ENCODE assay signal across 8 mouse cellular contexts in the genomic region with DNA sequence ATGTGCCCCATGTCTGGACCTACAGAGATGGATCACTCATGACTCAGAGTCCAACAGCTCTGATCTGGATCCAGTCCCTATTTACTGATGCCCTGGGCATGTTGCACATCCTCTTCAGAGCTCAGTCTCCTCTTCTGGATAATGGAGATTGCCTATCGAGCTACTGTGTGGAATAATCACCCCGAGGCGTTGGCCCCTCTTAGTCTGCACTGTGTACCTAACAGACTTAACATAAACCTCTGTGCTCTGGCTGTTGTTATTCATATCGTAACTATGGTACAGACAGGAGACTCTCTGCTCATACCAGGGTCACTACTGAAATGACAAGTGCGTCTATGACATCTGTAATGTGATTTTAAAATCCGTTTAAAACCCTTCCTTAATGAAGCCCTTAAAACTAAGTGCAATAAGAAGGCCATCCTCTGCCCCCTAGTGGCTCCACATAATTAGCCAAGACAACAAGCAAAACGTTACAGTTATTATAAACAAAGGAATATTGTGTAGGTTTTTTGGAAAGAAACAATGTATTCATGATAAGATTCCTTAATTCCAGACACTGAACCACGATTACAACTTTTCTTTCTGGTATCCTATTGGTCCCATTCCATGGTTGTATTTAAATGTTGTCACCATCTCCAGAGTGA. TPM values are rescaled to one million over a fixed set of nuclear protein-coding genes. Genes with fewer than 3 reads are reported as not detected.
A peak's percentile ranks its signal among the peaks of the same experiment; 100 is the strongest.
DNase-seq lines count a peak whose midpoint lies in the region; ATAC-seq and TF ChIP-seq lines count a peak whose summit lies in the region.
"Had no signal": no experiment of that assay in that cellular context is flagged by ENCODE, and none has a peak within 500 bp of the region (broad histone marks: within the 10 kb centered on the region; RNA-seq: fewer than 3 reads in every experiment).

No protein-coding gene starts in this region.

- WGBS in lung, postnatal 0 days, result 31% methylated on average over 8 of the region's 8 CpGs
- 35% methylated on average over 8 of the region's 8 CpGs for WGBS in hindbrain, embryonic 11.5 days
- 31% methylated on average over 8 of the region's 8 CpGs for WGBS in limb, embryonic 14.5 days

- no peak for TF ChIP-seq POLR2A in limb, embryonic 14.5 days (IDR thresholded peaks at IDR 0.05; ENCODE audit: borderline replicate concordance, extremely low read depth, insufficient read depth, insufficient read length)

- peak; percentile 83 for TF ChIP-seq CTCF in lung, postnatal 0 days (IDR thresholded peaks at IDR 0.05)

- no peaks in the 10 kb centered on the region for H3K36me3 ChIP-seq in lung, postnatal 0 days (ENCODE audit: insufficient read depth, low read length)
- no peaks in the 10 kb centered on the region for H3K36me3 ChIP-seq in hindbrain, embryonic 11.5 days (ENCODE audit: control insufficient read depth, insufficient read depth, low read length)
- H3K36me3 ChIP-seq in limb, embryonic 14.5 days (ENCODE audit: control insufficient read depth, insufficient read depth, low read length), result no peaks in the 10 kb centered on the region
- H3K36me3 ChIP-seq: limb, embryonic 12.5 days had no signal

- no peak for TF ChIP-seq EP300 in lung, postnatal 0 days (IDR thresholded peaks at IDR 0.05)

- no peak for ATAC-seq in lung, postnatal 0 days
- ATAC-seq in hindbrain, embryonic 11.5 days (ENCODE audit: low FRiP score), result 0 out of 2 replicates have a peak, but pooled peaks have one; percentile 22
- no peak for ATAC-seq in limb, embryonic 14.5 days (ENCODE audit: low FRiP score, low read depth)

- no peaks in the 10 kb centered on the region for H3K9me3 ChIP-seq in lung, postnatal 0 days (ENCODE audit: low read length)
- no peaks in the 10 kb centered on the region for H3K9me3 ChIP-seq in hindbrain, embryonic 11.5 days (ENCODE audit: control insufficient read depth, low read length)
- H3K9me3 ChIP-seq in limb, embryonic 14.5 days (ENCODE audit: control insufficient read depth, low read length), result no peaks in the 10 kb centered on the region
- H3K9me3 ChIP-seq: limb, embryonic 12.5 days had no signal

- H3K9ac ChIP-seq in lung, postnatal 0 days (replicated peaks; ENCODE audit: low read depth), result no peak overlapping the region
- H3K9ac ChIP-seq in hindbrain, embryonic 11.5 days (ENCODE audit: low read depth, low read length), result no peak overlapping the region
- H3K9ac ChIP-seq in limb, embryonic 14.5 days (ENCODE audit: low read depth, low read length, severe bottlenecking), result no peak overlapping the region
- H3K9ac ChIP-seq: limb, embryonic 12.5 days had no signal

- no peak overlapping the region for H3K4me2 ChIP-seq in lung, postnatal 0 days (replicated peaks; ENCODE audit: low read depth, low read length)
- no peak overlapping the region for H3K4me2 ChIP-seq in hindbrain, embryonic 11.5 days (replicated peaks; ENCODE audit: low read depth, low read length)
- H3K4me2 ChIP-seq in limb, embryonic 14.5 days (replicated peaks; ENCODE audit: low read depth, low read length, severe bottlenecking), result no peak overlapping the region
- H3K4me2 ChIP-seq: limb, embryonic 12.5 days had no signal

- H3K27ac ChIP-seq in lung, postnatal 0 days (ENCODE audit: low read length), result no peak overlapping the region
- H3K27ac ChIP-seq in hindbrain, embryonic 11.5 days (ENCODE audit: low read depth, low read length), result no peak overlapping the region
- H3K27ac ChIP-seq in limb, embryonic 14.5 days (replicated peaks; ENCODE audit: low read depth, low read length), result no peak overlapping the region
- H3K27ac ChIP-seq: limb, embryonic 12.5 days had no signal

- no peaks in the 10 kb centered on the region for H3K27me3 ChIP-seq in lung, postnatal 0 days (replicated peaks; ENCODE audit: insufficient read depth, low read length)
- no peaks in the 10 kb centered on the region for H3K27me3 ChIP-seq in hindbrain, embryonic 11.5 days (ENCODE audit: control insufficient read depth, insufficient read depth, low read length)
- H3K27me3 ChIP-seq in limb, embryonic 14.5 days (ENCODE audit: control insufficient read depth, insufficient read depth, low read length), result no peaks in the 10 kb centered on the region
- H3K27me3 ChIP-seq: limb, embryonic 12.5 days had no signal

- DNase-seq in lung, postnatal 0 days (ENCODE audit: low spot score), result peak; percentile 68
- no peak for DNase-seq in lung, adult 18-20 months
- peak; percentile 18 for DNase-seq in T-cell, adult 2 months (ENCODE audit: low spot score)
- peak; percentile 78 to 83 for DNase-seq in cerebellum, postnatal 14 days
- peak; percentile 69 for DNase-seq in hindbrain, embryonic 11.5 days (ENCODE audit: low spot score)
- peak; percentile 47 for DNase-seq in limb, embryonic 14.5 days (ENCODE audit: low spot score)
- peak; percentile 80 for DNase-seq in retina, embryonic 14.5 days (ENCODE audit: low spot score)

- H3K4me3 ChIP-seq in lung, postnatal 0 days (ENCODE audit: low read depth, low read length), result no peak overlapping the region
- no peak overlapping the region for H3K4me3 ChIP-seq in hindbrain, embryonic 11.5 days (ENCODE audit: low read depth, low read length)
- H3K4me3 ChIP-seq in limb, embryonic 14.5 days (replicated peaks; ENCODE audit: low read length), result no peak overlapping the region
- H3K4me3 ChIP-seq: limb, embryonic 12.5 days had no signal

- no peaks in the 10 kb centered on the region for H3K4me1 ChIP-seq in lung, postnatal 0 days (ENCODE audit: insufficient read depth, low read depth, low read length)
- H3K4me1 ChIP-seq in hindbrain, embryonic 11.5 days (replicated peaks; ENCODE audit: control insufficient read depth, insufficient read depth, low read length), result no peaks in the 10 kb centered on the region
- no peaks in the 10 kb centered on the region for H3K4me1 ChIP-seq in limb, embryonic 14.5 days (ENCODE audit: control insufficient read depth, insufficient read depth, low read length)

RNA-seq across cellular contexts. Expression of gene Tmx1, which starts 22.5 kb away (rescaled TPM):
- 76.1 and 83.7 TPM in 2 replicates for polyA plus RNA-seq in lung, postnatal 0 days (2015; fragmentation: Nextera tagmentation; extraction: Ambion mirVana)
- 104 and 133 TPM in 2 replicates for polyA plus RNA-seq in hindbrain, embryonic 11.5 days (2014; fragmentation: Nextera tagmentation; extraction: Ambion mirVana)
- 34.2 and 37.3 TPM in 2 replicates for polyA plus RNA-seq in limb, embryonic 14.5 days (2012; rRNA removed)
- 72.0 and 72.8 TPM in 2 replicates for polyA plus RNA-seq in limb, embryonic 14.5 days (2014; fragmentation: Nextera tagmentation; extraction: Ambion mirVana)

Comparison
In these comparisons a context has a peak if more than half of its experiments do, and no peak if none do; other contexts are left out.
1. DNase-seq: peak in lung, postnatal 0 days (single experiment), T-cell, adult 2 months (single experiment), cerebellum, postnatal 14 days (2 of 2), hindbrain, embryonic 11.5 days (single experiment), limb, embryonic 14.5 days (single experiment) and retina, embryonic 14.5 days (single experiment); none in lung, adult 18-20 months (0 of 2).